Mouse (Mus musculus) embryonic facial prominence, embryonic 11.5 days (tissue): ENCODE measurements at regions not wholly inside any gene's neighbourhood (a gene's known extent, or its start where the extent isn't known, plus 50 kb on each side); places are given as distances from the start of the nearest gene placed in this dataset.

Experiments
- ATAC-seq: fragments of 200-750 bp; cut with Nextera tagmentation; replicated peaks from 2 replicates; pipeline ENCODE4 v1.8.0; 2017; ENCODE audit warnings: low read depth; ENCODE audit not compliant: insufficient number of reproducible peaks, low FRiP score, low TSS enrichment
- DNase-seq: peaks from one replicate; pipeline ENCODE4 v3.0.0-alpha.2; 2015; ENCODE audit warnings: low spot score
- H3K27ac ChIP-seq: fragments of 300-500 bp; sonication (generic); replicated peaks from 2 replicates; pipeline ENCODE4 v1.5.1; 2014; ENCODE audit warnings: mild to moderate bottlenecking, low read depth, low read length, control low read depth
- H3K27me3 ChIP-seq: fragments of 300-500 bp; sonication (generic); 2 replicates; pipeline ENCODE4 v1.6.1; 2014; ENCODE audit warnings: mild to moderate bottlenecking, low read length, moderate library complexity, mixed read lengths; ENCODE audit not compliant: control insufficient read depth, insufficient read depth
- H3K36me3 ChIP-seq: fragments of 300-500 bp; sonication (generic); replicated peaks from 2 replicates; pipeline ENCODE4 v1.6.1; 2014; ENCODE audit warnings: low read depth, mild to moderate bottlenecking, low read length, moderate library complexity, mixed read lengths; ENCODE audit not compliant: control insufficient read depth, insufficient read depth
- H3K4me1 ChIP-seq: fragments of 300-500 bp; sonication (generic); 2 replicates; pipeline ENCODE4 v1.6.1; 2014; ENCODE audit warnings: low read length, mixed read lengths; ENCODE audit not compliant: control insufficient read depth, insufficient read depth
- H3K4me2 ChIP-seq: fragments of 300-500 bp; sonication (generic); 2 replicates; pipeline ENCODE4 v1.6.1; 2014; ENCODE audit warnings: low read depth, mild to moderate bottlenecking, control low read depth, low read length, moderate library complexity
- H3K4me3 ChIP-seq: fragments of 300-500 bp; sonication (generic); 2 replicates; pipeline ENCODE4 v1.5.1; 2014; ENCODE audit warnings: low read depth, low read length, control low read depth
- H3K9ac ChIP-seq: fragments of 300-500 bp; sonication (generic); replicated peaks from 2 replicates; pipeline ENCODE4 v1.6.1; 2014; ENCODE audit warnings: mild to moderate bottlenecking, control low read depth, low read length
- H3K9me3 ChIP-seq: fragments of 300-500 bp; sonication (generic); replicated peaks from 2 replicates; pipeline ENCODE4 v1.6.1; 2016; ENCODE audit warnings: mild to moderate bottlenecking, low read length, inconsistent platforms, mixed read lengths; ENCODE audit not compliant: control insufficient read depth
- WGBS: fragments of 180-500 bp; shearing (Covaris S2); extraction: QIAGEN DNeasy Blood & Tissue Kit; methylation state at CpG from one replicate; pipeline ENCODE4 v1.1.7; 2014; 5-methylcytosine and 5-hydroxymethylcytosine counted together

- 8% methylated on average over 3 of the region's 3 CpGs for WGBS
- no peak overlapping the region for H3K4me3 ChIP-seq
- H3K27me3 ChIP-seq: no peaks in the 10 kb centered on the region
- H3K9ac ChIP-seq: no peak overlapping the region
- no peak for ATAC-seq
- no peaks in the 10 kb centered on the region for H3K4me1 ChIP-seq
- H3K4me2 ChIP-seq: no peak overlapping the region
- H3K36me3 ChIP-seq: no peaks in the 10 kb centered on the region
- H3K27ac ChIP-seq: no peak overlapping the region
- H3K9me3 ChIP-seq: no peaks in the 10 kb centered on the region
- DNase-seq: no peak
Measured at GRCm38 (mm10) chr5:85706084-85706483, 359.3 kb downstream of the Cenpc1 start.

GRCm38 (mm10) chr5:85677872-85678271, 387.5 kb downstream of the Cenpc1 start:
- ATAC-seq: no peak
- Histone ChIP-seq H3K9me3 (no peaks in the 10 kb centered on the region), H3K4me2 (no peak overlapping the region), H3K27me3 (no peaks in the 10 kb centered on the region), H3K27ac (no peak overlapping the region), H3K9ac (no peak overlapping the region), H3K36me3 (no peaks in the 10 kb centered on the region), H3K4me1 (no peaks in the 10 kb centered on the region), H3K4me3 (no peak overlapping the region)
- WGBS: 87% methylated on average over 4 of the region's 4 CpGs
- no peak for DNase-seq

- 72% methylated on average over 1 of the region's 1 CpGs for WGBS
- H3K9ac ChIP-seq: no peak overlapping the region
- H3K4me1 ChIP-seq: no peaks in the 10 kb centered on the region
- ATAC-seq (no peak), DNase-seq (no peak)
- no peaks in the 10 kb centered on the region for H3K27me3 ChIP-seq
- H3K4me3 ChIP-seq: no peak overlapping the region
- no peaks in the 10 kb centered on the region for H3K36me3 ChIP-seq
- no peak overlapping the region for H3K4me2 ChIP-seq
- H3K27ac ChIP-seq: no peak overlapping the region
- H3K9me3 ChIP-seq: no peaks in the 10 kb centered on the region
Measured at GRCm38 (mm10) chr5:85671121-85671520, 394.3 kb downstream of the Cenpc1 start.

GRCm38 (mm10) chr5:85661487-85661886, 403.9 kb downstream of the Cenpc1 start:
- WGBS: 81% methylated on average over 5 of the region's 5 CpGs
- ATAC-seq (no peak), DNase-seq (no peak)
- Histone ChIP-seq H3K9me3 (no peaks in the 10 kb centered on the region), H3K4me1 (no peaks in the 10 kb centered on the region), H3K27me3 (no peaks in the 10 kb centered on the region), H3K9ac (no peak overlapping the region), H3K4me2 (no peak overlapping the region), H3K4me3 (no peak overlapping the region), H3K27ac (no peak overlapping the region), H3K36me3 (no peaks in the 10 kb centered on the region)

- DNase-seq (no peak), ATAC-seq (no peak)
- Histone ChIP-seq H3K9ac (no peak overlapping the region), H3K36me3 (no peaks in the 10 kb centered on the region), H3K4me1 (no peaks in the 10 kb centered on the region), H3K27ac (no peak overlapping the region), H3K9me3 (no peaks in the 10 kb centered on the region), H3K4me2 (no peak overlapping the region), H3K4me3 (no peak overlapping the region), H3K27me3 (no peaks in the 10 kb centered on the region)
- 57% methylated on average over 2 of the region's 2 CpGs for WGBS
Measured at GRCm38 (mm10) chr5:85621078-85621477, 444.3 kb downstream of the Cenpc1 start.

- WGBS: 58% methylated on average over 3 of the region's 3 CpGs
- ATAC-seq (no peak), DNase-seq (no peak)
- no peak overlapping the region for H3K27ac ChIP-seq
- H3K9me3 ChIP-seq: no peaks in the 10 kb centered on the region
- H3K4me1 ChIP-seq: no peaks in the 10 kb centered on the region
- no peak overlapping the region for H3K4me3 ChIP-seq
- H3K9ac ChIP-seq: no peak overlapping the region
- H3K27me3 ChIP-seq: no peaks in the 10 kb centered on the region
- H3K36me3 ChIP-seq: no peaks in the 10 kb centered on the region
- no peak overlapping the region for H3K4me2 ChIP-seq
Measured at GRCm38 (mm10) chr5:85614783-85615182, 450.6 kb downstream of the Cenpc1 start.

GRCm38 (mm10) chr5:85612606-85613005, 452.8 kb downstream of the Cenpc1 start:
- H3K4me1 ChIP-seq: no peaks in the 10 kb centered on the region
- no peak overlapping the region for H3K4me3 ChIP-seq
- H3K9me3 ChIP-seq: no peaks in the 10 kb centered on the region
- no peak overlapping the region for H3K27ac ChIP-seq
- DNase-seq (no peak), ATAC-seq (no peak)
- WGBS: 71% methylated on average over 4 of the region's 4 CpGs
- no peaks in the 10 kb centered on the region for H3K27me3 ChIP-seq
- H3K4me2 ChIP-seq: no peak overlapping the region
- no peak overlapping the region for H3K9ac ChIP-seq
- no peaks in the 10 kb centered on the region for H3K36me3 ChIP-seq

- DNase-seq: no peak
- no peak overlapping the region for H3K9ac ChIP-seq
- H3K4me2 ChIP-seq: no peak overlapping the region
- H3K4me1 ChIP-seq: no peaks in the 10 kb centered on the region
- H3K9me3 ChIP-seq: no peaks in the 10 kb centered on the region
- H3K27me3 ChIP-seq: no peaks in the 10 kb centered on the region
- H3K36me3 ChIP-seq: no peaks in the 10 kb centered on the region
- WGBS: 79% methylated on average over 4 of the region's 4 CpGs
- H3K27ac ChIP-seq: no peak overlapping the region
- no peak overlapping the region for H3K4me3 ChIP-seq
- ATAC-seq: no peak
Measured at GRCm38 (mm10) chr5:85609104-85609503, 456.3 kb downstream of the Cenpc1 start.

GRCm38 (mm10) chr5:85598164-85598563, 467.2 kb downstream of the Cenpc1 start:
- Histone ChIP-seq H3K4me2 (no peak overlapping the region), H3K4me1 (no peaks in the 10 kb centered on the region), H3K4me3 (no peak overlapping the region), H3K36me3 (no peaks in the 10 kb centered on the region), H3K9ac (no peak overlapping the region), H3K27ac (no peak overlapping the region), H3K9me3 (no peaks in the 10 kb centered on the region), H3K27me3 (no peaks in the 10 kb centered on the region)
- no peak for DNase-seq
- no peak for ATAC-seq
